Mouse (Mus musculus) brain, embryonic 14.5 days (tissue): Measurements from ENCODE around the gene Krt39.

ENCODE experiments used
- CTCF ChIP-seq: fragments of 200-500 bp; IDR thresholded peaks from 2 replicates; pipeline ENCODE4 v1.5.1; 2012; ENCODE audit warnings: inconsistent platforms, mild to moderate bottlenecking, moderate library complexity, borderline replicate concordance; ENCODE audit not compliant: insufficient read depth, insufficient read length; ENCODE audit errors: extremely low read depth
- POLR2A ChIP-seq: fragments of 200-500 bp; IDR thresholded peaks from 2 replicates; pipeline ENCODE4 v1.6.1; 2012; ENCODE audit warnings: mild to moderate bottlenecking, inconsistent platforms, borderline replicate concordance; ENCODE audit not compliant: poor library complexity, insufficient read depth, insufficient read length, severe bottlenecking; ENCODE audit errors: extremely low read depth

DNA sequence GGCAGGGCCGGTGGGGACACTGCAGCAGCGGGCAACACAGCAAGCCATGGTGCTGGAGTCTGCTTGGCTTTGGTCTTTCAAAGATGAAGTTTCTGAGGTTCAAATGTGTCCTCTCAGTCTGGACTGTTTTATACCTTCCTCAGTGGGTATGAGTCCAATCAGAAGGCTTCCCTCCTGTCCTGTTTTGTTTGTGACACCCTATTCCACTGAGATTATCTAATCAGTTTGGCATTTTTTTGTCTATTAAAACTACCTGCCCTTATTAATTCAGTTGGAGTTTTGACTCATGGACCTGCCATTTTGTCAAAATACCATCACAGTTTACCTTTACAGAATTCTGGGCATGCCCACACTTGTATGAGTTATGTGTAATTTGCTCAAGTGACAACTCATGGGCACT is 35.6 kb upstream of the Krt39 start, which contains the start of gene Krtap3-2:
- TF ChIP-seq CTCF, result no peak
- TF ChIP-seq POLR2A, result no peak
